Mouse (Mus musculus) gastrocnemius, postnatal 36 days (tissue): ENCODE measurements around the gene Paip2b. TPM values are rescaled to one million over a fixed set of nuclear protein-coding genes. Genes with fewer than 3 reads are reported as not detected.
A peak's percentile ranks its signal among the peaks of the same experiment; 100 is the strongest.
"Not testable (repeated sequence)": the region's sequence is repeated elsewhere in the genome, so short reads cannot be mapped to it uniquely, and the experiment has no call there.

ENCODE experiments used
- DNase-seq, 2 experiments: peaks; one replicate each; pipeline ENCODE4 v3.0.0; 2022
- intact Hi-C: fragments of 180-260 bp; cut with DNase I; formaldehyde crosslinking; loops from one replicate; pipeline ENCODE4 v1.15.1; 2025
- long read RNA-seq, 2 experiments: library from polyadenylated mRNA; stranded (forward); transcript quantifications; one replicate each; pipeline ENCODE4 v2.0.0; 2021
- total RNA-seq, 2 experiments: library from RNA; stranded (reverse); gene quantifications; 2 replicates each; pipeline ENCODE4 v1.2.3; 2021

The Paip2b gene
- 10 to 100 TPM; 66.9 to 79.0 TPM for total RNA-seq
- long read RNA-seq, experiment 1, partial matches to known transcripts: 5 of 24 reads
- long read RNA-seq, experiment 1, other reads (novel, unspliced or antisense): 17 of 24 reads
- long read RNA-seq, experiment 2, partial matches to known transcripts: 2 of 20 reads
- long read RNA-seq, experiment 2, other reads (novel, unspliced or antisense): 15 of 20 reads

- intact Hi-C loops: no loop called here
- peak; percentile 97 to 98 for DNase-seq
Observed at GRCm38 (mm10) chr6:83831606-83832123, at the start of gene Paip2b. Gene Paip2b, minus strand, starts transcription at chr6:83831741.

- intact Hi-C loops: loop anchor here (2.0 to 5.0 kb wide), 2 partner anchors 32 to 181 kb away; no protein-coding TSS in a partner anchor
Observed at GRCm38 (mm10) chr6:83879815-83880214, 48.3 kb upstream of the Paip2b start.

GRCm38 (mm10) chr6:83867598-83868585 is 36.4 kb upstream of the Paip2b start:
- intact Hi-C loops: no loop called here
- DNase-seq: peak; percentile 37 to 58

More at GRCm38 (mm10) chr6:83879815-83880214, 48.3 kb upstream of the Paip2b start:
- peak in 1 of 2 experiments; percentile 10 for DNase-seq

GRCm38 (mm10) chr6:83866954-83867597 is 35.5 kb upstream of the Paip2b start, which contains the start of gene Zfp638:
Gene Zfp638, plus strand, starts transcription at chr6:83867109.
- peak; percentile 91 to 95 for DNase-seq
- intact Hi-C loops: no loop called here

GRCm38 (mm10) chr6:83866423-83866822 is 34.9 kb upstream of the Paip2b start:
- no peak for DNase-seq
- intact Hi-C loops: no loop called here

GRCm38 (mm10) chr6:83863538-83863937 is 32.0 kb upstream of the Paip2b start:
- DNase-seq: no peak
- intact Hi-C loops: no loop called here

- intact Hi-C loops: no loop called here
- peak; percentile 36 to 63 for DNase-seq
Observed at GRCm38 (mm10) chr6:83860033-83860432, 28.5 kb upstream of the Paip2b start.

GRCm38 (mm10) chr6:83857476-83857875 is 25.9 kb upstream of the Paip2b start:
- intact Hi-C loops: no loop called here
- no peak for DNase-seq

- DNase-seq: no peak
- intact Hi-C loops: no loop called here
Observed at GRCm38 (mm10) chr6:83849446-83849845, 17.9 kb upstream of the Paip2b start.

- intact Hi-C loops: no loop called here
- DNase-seq: no peak
Observed at GRCm38 (mm10) chr6:83846141-83846540, 14.6 kb upstream of the Paip2b start.

GRCm38 (mm10) chr6:83844913-83845312 is 13.4 kb upstream of the Paip2b start:
- DNase-seq: no peak
- intact Hi-C loops: no loop called here

- intact Hi-C loops: no loop called here
- no peak for DNase-seq
Observed at GRCm38 (mm10) chr6:83840086-83840485, 8.5 kb upstream of the Paip2b start.

- intact Hi-C loops: no loop called here
Observed at GRCm38 (mm10) chr6:83838046-83838445, 6.5 kb upstream of the Paip2b start.

GRCm38 (mm10) chr6:83836826-83837225 is 5.3 kb upstream of the Paip2b start:
- intact Hi-C loops: no loop called here
- no peak for DNase-seq

More at GRCm38 (mm10) chr6:83838046-83838445, 6.5 kb upstream of the Paip2b start:
- DNase-seq: no peak

- DNase-seq, intact Hi-C loops: not testable (repeated sequence)
Observed at GRCm38 (mm10) chr6:83832393-83832792, 852 bp upstream of the Paip2b start.

GRCm38 (mm10) chr6:83830941-83831605 is 468 bp downstream of the Paip2b start:
- intact Hi-C loops: no loop called here
- peak in 1 of 2 experiments; percentile 8 for DNase-seq

- intact Hi-C loops: no loop called here
- DNase-seq: no peak
Observed at GRCm38 (mm10) chr6:83821856-83822255, 9.7 kb downstream of the Paip2b start.

GRCm38 (mm10) chr6:83820727-83821515 is 10.6 kb downstream of the Paip2b start:
- intact Hi-C loops: no loop called here
- DNase-seq: no peak

GRCm38 (mm10) chr6:83818996-83819395 is 12.5 kb downstream of the Paip2b start:
- no peak for DNase-seq
- intact Hi-C loops: no loop called here
